Mouse (Mus musculus) bone marrow macrophage, adult 2 months (primary cell): ENCODE results near the gene Capzb. TPM values are rescaled to one million over a fixed set of nuclear protein-coding genes. Genes with fewer than 3 reads are reported as not detected.

Experiments
- H3K27ac ChIP-seq: 2 replicates; pipeline ENCODE4 v1.5.1; 2012; ENCODE audit warnings: low read depth, low read length; ENCODE audit not compliant: insufficient read depth
- H3K4me1 ChIP-seq: 2 replicates; pipeline ENCODE4 v1.6.1; 2012; ENCODE audit warnings: low read length; ENCODE audit not compliant: control insufficient read depth, insufficient read depth
- H3K4me3 ChIP-seq: 2 replicates; pipeline ENCODE4 v1.5.1; 2012; ENCODE audit warnings: mild to moderate bottlenecking, low read length, moderate library complexity; ENCODE audit not compliant: insufficient read depth
- CTCF ChIP-seq: IDR thresholded peaks from 2 replicates; pipeline ENCODE4 v1.5.1; 2012; ENCODE audit warnings: low read depth, mild to moderate bottlenecking, low read length, moderate library complexity
- POLR2A ChIP-seq: IDR thresholded peaks from 2 replicates; pipeline ENCODE4 v1.6.1; 2012; ENCODE audit warnings: mild to moderate bottlenecking, low read depth, low read length, borderline replicate concordance
- polyA plus RNA-seq: library from polyadenylated mRNA; stranded (reverse); fragments of >200 nt; gene quantifications from 2 replicates; pipeline ENCODE4 v1.2.4, GENCODE M21; 2012; ENCODE audit not compliant: missing spikeins, insufficient read depth, insufficient read length

The Capzb gene
- polyA plus RNA-seq, 1 experiment: 483 TPM

GRCm38 (mm10) chr4:139289017-139289416, 96.3 kb downstream of the Capzb start:
- Histone ChIP-seq H3K4me3 (no peak overlapping the region), H3K4me1 (peaks cover 7% of the 10 kb centered on the region), H3K27ac (no peak overlapping the region)
- TF ChIP-seq CTCF: no peak
- no peak for TF ChIP-seq POLR2A

- no peak for TF ChIP-seq POLR2A
- no peak for TF ChIP-seq CTCF
- no peak overlapping the region for H3K27ac ChIP-seq
- peaks cover 7% of the 10 kb centered on the region for H3K4me1 ChIP-seq
- no peak overlapping the region for H3K4me3 ChIP-seq
Measured at GRCm38 (mm10) chr4:139291099-139291498, 98.4 kb downstream of the Capzb start.

DNA sequence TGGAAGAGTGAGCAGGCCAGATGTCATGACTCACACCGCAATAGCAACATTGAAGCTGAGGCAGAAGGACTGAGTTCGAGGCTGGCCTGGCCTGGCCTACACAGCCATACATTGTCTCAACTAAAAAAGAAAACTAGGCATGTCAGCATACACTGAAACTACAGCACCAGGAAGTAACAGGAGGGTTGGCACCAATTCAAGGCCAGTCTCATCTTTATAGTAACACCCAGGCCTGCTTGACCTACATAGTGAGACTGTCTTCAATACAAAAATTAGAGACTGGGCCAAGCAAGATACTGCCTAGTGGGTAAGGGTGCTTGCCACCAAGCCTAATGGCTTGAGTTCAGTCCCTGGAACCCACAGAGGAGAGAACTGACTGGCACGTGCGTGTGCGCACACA, 99.3 kb downstream of the Capzb start:
- Histone ChIP-seq H3K4me1 (peaks cover 7% of the 10 kb centered on the region), H3K27ac (no peak overlapping the region), H3K4me3 (no peak overlapping the region)
- no peak for TF ChIP-seq CTCF
- TF ChIP-seq POLR2A: no peak

- no peak overlapping the region for H3K4me3 ChIP-seq
- TF ChIP-seq CTCF: no peak
- no peak overlapping the region for H3K27ac ChIP-seq
- no peaks in the 10 kb centered on the region for H3K4me1 ChIP-seq
Measured at GRCm38 (mm10) chr4:139297566-139297965, 104.9 kb downstream of the Capzb start.

DNA sequence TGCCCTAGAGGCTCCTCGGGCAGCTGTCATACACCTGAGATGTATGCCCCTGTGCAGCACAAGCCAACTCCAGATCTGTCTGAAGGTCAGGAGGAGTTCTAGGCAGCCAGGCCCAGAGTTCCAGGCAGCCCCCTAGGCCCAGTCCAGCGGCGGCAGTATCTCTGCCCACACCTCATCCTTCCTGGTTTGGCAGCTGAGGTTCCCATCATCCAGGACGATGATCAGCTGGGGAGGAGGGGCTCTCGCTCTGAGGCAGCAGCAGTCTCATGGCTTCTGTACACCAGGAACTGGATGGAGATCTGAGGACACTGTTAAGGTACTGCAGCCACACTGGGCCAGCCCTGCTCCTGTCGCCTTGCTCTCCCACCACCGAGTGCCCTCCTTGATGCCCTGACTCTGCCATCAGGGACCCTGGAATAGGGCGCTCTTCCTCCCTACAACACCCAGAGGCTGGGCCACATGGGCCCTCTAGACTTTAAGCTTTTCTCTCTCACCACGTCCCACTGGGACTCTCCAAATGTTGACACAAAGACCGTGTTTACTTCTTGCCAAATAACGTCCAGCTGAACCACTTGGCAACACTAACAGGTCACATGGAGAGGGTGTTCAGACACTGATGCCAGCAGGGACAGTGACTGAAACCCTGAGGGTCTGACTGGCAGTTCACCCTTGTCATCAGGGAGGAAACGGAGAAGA, 106.1 kb downstream of the Capzb start:
- TF ChIP-seq POLR2A: no peak
- TF ChIP-seq CTCF: no peak
- no peak overlapping the region for H3K4me3 ChIP-seq
- no peak overlapping the region for H3K27ac ChIP-seq
- H3K4me1 ChIP-seq: no peaks in the 10 kb centered on the region

- Histone ChIP-seq H3K4me3 (no peak overlapping the region), H3K4me1 (no peaks in the 10 kb centered on the region), H3K27ac (no peak overlapping the region)
- TF ChIP-seq CTCF (no peak), POLR2A (no peak)
Measured at GRCm38 (mm10) chr4:139301780-139302179, 109.1 kb downstream of the Capzb start.

- H3K4me1 ChIP-seq: no peaks in the 10 kb centered on the region
- H3K27ac ChIP-seq: no peak overlapping the region
Measured at GRCm38 (mm10) chr4:139302241-139302640, 109.5 kb downstream of the Capzb start.

DNA sequence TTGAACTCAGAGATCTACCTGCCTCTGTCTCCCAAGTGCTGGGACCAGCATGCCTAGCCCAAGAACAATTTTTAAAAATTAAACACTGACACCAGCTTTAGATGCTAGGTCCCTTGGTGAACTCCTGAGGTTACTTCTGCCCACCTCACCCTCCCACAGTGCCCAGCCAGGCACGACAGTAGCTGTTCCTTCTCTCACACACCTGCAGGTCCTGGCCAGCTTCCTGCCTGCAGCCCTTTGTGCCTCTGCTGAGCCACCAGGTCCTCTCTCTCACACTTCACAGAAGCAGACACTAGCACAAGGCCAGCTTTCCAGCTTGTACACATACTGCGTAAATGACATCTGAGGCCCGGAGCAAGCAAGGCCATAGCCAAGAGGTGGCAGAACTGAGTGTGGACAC, 112.8 kb downstream of the Capzb start:
- Histone ChIP-seq H3K4me3 (no peak overlapping the region), H3K27ac (no peak overlapping the region), H3K4me1 (peaks cover 21% of the 10 kb centered on the region)
- TF ChIP-seq POLR2A: no peak
- no peak for TF ChIP-seq CTCF

More at GRCm38 (mm10) chr4:139302241-139302640, 109.5 kb downstream of the Capzb start:
- TF ChIP-seq CTCF (no peak), POLR2A (no peak)
- H3K4me3 ChIP-seq: no peak overlapping the region

DNA sequence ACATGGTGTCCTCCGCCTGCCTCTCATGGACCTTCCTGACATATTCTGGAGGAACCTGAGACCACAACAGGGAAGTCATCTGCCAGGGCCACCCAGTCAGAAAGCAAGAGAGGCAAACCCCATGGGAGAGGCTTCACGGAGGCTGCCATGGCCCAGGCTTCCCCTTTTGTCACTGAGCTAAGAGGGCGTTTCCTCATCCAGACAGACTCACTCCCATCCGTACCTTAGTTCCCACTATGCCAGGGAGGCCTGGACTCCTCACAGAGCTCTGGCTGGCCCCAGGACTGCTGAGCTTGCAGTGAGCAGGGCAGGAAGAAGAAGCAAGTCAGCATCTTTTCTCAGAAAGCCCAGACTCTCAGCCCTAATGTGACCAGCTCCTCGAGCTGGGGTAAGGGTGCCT, 115.2 kb downstream of the Capzb start:
- peak overlapping the region; percentile 69 for H3K27ac ChIP-seq
- peaks cover 26% of the 10 kb centered on the region for H3K4me1 ChIP-seq
- TF ChIP-seq POLR2A (no peak), CTCF (no peak)
- H3K4me3 ChIP-seq: 0 out of 2 replicates have a peak overlapping the region, but pooled peaks have one; percentile 4

DNA sequence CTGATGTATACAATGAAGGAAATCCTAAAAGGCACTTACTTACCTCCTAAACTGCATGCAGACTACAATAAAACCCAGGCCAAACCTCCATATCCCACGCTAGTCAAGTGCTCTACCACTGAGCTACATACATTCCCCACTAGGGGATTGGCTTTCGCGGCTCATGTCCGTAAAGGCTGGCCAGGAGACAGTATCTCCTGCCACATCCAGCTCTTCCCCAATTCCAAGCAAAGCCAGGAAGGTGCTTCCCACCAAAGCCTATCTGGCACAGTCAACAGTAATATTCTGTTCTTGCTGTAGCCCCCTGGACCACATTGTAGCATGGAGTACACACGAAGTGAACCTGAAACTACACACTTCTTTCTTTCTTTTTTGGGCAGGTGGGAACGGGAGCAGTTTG, 117.0 kb downstream of the Capzb start:
- H3K27ac ChIP-seq: no peak overlapping the region

More for the DNA sequence above, 117.0 kb downstream of the Capzb start:
- Histone ChIP-seq H3K4me3 (peak overlapping the region; percentile 85), H3K4me1 (peaks cover 26% of the 10 kb centered on the region)
- TF ChIP-seq CTCF (no peak), POLR2A (no peak)
